Mouse (Mus musculus): ENCODE data around the gene Evl.

Gene Evl

GRCm38 (mm10) chr12:108653358-108654335 lies 99.1 kb downstream of the Evl start:
- DNase-seq: no peak

GRCm38 (mm10) chr12:108657350-108657749 lies 102.8 kb downstream of the Evl start:
- DNase-seq: peak; percentile 55 to 63

DNA sequence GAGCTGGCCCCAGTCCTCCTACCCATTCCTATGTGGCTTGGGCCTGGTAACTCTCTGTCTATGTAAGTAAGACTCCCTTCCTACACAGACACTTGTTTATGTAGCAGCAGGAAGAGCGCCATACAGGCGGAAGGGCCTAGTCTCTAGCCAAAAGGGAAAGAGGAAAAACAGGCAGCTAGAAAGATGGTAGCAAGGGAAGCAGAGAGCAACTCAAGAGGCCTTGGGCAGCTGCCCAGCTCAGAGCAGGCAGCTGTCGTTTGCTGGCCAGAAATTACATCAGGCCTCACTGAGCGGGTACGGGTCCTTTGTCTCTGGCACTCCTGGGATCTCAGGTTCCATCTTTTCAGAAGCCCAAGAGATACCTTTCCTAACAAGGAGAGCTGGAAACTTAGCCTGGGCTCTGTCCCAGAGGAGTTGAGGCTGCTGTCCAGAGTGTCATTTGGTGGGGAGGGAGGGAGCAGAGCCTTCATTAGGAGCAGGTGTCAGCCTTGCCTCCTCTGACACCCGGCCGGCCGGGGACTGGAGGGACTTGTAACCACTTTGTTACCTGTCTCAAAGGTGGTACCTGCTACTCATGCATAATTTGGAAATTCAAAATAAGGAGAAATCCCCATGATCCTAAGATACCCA lies 114.2 kb downstream of the Evl start:
- peak in 1 of 2 experiments; percentile 41 for DNase-seq

- no peak for DNase-seq
Observed at GRCm38 (mm10) chr12:108671541-108671940, 117.0 kb downstream of the Evl start.

DNA sequence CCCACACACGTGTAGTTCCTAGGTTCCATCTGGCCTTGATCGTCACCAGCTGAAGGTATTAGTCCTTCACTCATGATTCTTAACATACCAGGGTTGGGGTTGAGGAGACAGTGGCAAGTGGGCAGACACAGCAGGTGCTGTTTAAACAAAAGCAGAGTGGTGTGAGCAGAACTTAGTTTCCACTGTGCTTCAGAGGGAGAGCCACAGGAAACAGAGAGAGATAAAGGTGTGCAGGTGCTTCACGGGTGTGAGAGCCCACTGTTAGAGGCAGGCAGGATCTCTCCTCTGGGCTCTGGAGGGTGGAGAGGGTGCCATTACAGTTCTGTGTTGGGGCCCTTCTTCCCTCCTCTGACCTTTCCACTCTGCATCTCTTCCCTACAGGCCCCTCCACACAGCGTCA lies 118.4 kb downstream of the Evl start:
- no peak for DNase-seq

GRCm38 (mm10) chr12:108673546-108673945 lies 119.0 kb downstream of the Evl start:
- DNase-seq: no peak

DNA sequence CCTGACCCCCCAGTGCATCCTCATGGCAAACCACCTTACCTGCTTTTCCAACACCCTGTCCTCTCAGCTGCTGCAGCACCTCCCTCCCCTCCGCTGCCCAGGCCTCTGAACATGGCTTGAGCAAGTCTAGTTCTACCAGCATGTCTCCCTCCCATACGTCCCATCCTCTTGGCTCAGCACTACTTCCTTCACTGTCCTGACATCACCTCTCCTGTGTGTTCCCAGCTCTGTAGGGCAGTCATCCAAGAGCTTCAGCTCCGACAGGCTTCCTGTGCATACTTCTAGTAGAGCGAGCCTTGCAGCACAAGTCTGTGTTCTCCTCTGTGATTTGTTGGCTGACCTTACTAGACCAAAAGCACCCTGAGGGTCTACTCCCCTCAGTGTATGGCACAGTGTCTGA lies 120.0 kb downstream of the Evl start:
- peak in 1 of 2 experiments; percentile 66 for DNase-seq

DNA sequence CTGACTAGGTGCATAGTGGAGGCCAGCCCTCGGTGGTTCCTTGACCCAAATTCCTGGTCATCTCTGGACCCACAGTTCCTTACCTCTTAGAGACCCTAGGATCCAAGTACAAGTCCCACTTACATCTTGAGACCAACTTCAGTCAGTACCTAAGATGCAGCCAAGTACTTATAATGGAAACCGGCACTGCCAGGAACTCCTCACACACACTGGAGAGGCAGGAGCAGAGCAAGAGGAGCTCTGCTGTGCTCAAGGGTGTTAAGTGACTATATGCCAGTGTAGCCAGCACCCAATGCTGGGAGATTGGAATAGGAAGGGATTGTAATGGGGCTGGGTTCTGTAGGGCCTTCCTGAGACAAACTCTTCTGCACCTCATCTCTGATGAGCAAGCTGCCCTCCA lies 120.4 kb downstream of the Evl start:
- DNase-seq: peak in 1 of 2 experiments; percentile 40

DNA sequence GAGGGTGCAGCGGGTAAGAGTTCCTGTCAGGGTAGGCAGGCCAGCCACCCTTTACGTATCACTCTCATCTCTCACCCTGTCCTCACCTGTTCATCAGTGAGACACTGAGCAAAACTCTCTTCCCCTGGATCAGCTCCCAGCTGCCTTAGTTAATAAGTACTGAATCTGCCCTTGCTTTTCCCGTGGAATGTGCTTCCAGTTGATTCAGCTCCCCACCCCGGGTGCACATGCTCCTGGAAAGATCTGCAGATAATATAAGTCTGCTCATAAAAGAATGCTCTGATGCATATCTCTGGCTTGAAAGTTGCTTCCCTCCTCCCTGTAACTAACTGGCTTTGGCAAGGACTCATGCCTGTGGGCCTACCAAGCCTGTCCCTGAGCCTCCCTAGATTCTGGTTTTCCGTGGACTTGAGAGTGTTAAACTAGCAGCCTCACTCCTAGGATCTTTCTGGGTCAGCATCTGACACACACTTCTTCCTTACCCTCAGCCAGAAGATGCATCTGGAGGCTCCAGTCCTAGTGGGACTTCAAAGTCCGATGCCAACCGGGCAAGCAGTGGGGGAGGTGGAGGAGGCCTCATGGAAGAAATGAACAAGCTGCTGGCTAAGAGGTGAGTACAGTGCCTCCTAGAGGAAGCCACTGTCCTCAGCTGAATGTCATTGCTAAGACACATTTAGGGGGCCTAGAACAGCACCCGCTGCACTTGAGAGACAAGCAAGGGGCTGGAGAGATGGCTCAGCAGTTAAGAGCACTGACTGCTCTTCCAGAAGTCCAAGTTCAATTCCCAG lies 121.3 kb downstream of the Evl start:
- DNase-seq: peak in 1 of 2 experiments; percentile 27

DNA sequence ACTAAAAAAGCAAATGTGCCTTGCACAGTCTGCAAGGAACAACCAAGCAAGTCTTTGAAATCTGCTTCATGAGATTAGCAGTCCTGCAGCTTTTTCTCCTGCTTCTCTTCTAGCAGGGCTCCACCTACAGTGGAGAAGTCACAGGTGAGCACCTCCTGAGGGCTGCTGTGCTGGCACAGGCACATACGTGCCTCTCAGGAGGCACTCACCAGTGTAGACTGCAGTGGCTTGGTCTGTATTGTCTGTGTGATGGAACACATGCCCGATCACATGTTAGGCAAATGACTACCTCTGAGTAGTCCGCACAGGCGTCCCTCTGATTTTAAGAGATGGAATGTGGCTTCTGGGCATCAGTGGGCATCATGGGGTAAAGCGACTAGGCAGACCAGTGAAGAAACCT lies 122.6 kb downstream of the Evl start:
- no peak for DNase-seq

- no peak for DNase-seq
Observed at GRCm38 (mm10) chr12:108678366-108678765, 123.8 kb downstream of the Evl start.

GRCm38 (mm10) chr12:108680861-108681260 lies 126.3 kb downstream of the Evl start:
- DNase-seq: no peak

GRCm38 (mm10) chr12:108682240-108683023 lies 127.9 kb downstream of the Evl start:
- no peak for DNase-seq

DNA sequence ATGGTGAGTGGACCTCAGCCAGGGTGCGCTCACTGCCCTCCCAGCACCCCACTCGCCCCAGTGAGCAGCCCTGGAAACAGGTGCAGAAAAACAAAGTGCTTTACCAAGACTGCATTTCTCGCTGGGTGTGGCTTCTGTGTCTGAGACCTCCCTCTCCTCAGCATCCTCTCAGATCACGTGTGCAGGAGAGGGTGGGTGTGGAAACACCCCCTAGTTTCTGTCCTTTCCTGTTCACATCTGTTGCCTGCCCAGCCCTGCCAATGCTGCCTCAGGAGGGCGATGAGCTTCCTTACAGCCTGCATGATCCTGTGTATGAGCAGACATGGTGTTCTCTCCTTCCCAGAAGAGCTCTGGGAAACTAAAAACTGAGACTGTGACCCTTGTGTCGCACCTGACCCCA lies 131.9 kb downstream of the Evl start:
- no peak for DNase-seq

DNA sequence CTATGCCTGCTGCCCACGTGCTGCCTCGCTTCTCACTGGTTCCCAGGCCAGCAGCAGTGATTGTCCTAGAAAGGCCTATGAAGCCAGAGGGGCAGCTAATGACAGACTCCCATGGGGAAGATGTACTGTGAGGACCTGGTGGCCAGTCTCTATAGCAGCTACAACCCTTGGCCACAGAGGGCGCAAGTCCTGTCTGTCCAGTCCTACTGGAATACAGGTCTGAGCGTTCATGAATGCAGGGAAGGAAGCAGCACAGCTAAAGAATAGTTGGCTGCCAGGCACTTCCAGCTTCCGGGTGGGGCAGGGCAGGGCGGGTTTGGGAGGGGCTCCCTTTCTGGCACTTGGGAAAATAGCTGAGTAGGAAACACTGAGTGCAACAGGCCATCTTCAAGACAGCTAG lies 132.4 kb downstream of the Evl start:
- DNase-seq: peak; percentile 46 to 58

- peak; percentile 36 to 54 for DNase-seq
Observed at GRCm38 (mm10) chr12:108689167-108689566, 134.6 kb downstream of the Evl start.

DNA sequence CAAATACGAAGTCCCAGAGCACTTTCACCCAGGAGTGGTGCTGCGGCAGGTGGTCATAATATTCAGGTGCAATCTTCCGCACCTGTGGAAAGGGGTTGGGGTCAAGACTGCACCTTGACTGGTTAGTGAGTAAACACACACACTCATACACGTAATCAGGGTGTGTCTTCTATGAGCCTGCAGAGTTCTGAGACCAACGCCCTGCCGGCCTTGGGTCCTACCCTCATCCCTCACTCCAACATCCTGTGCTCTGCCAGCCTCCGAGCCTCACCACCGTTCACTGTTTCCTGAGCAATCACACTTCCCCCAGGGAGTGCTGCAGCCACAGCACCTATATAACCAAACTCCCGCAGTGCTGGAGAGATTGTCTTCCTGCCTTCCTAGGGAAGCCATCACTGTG lies 136.0 kb downstream of the Evl start:
- no peak for DNase-seq

DNA sequence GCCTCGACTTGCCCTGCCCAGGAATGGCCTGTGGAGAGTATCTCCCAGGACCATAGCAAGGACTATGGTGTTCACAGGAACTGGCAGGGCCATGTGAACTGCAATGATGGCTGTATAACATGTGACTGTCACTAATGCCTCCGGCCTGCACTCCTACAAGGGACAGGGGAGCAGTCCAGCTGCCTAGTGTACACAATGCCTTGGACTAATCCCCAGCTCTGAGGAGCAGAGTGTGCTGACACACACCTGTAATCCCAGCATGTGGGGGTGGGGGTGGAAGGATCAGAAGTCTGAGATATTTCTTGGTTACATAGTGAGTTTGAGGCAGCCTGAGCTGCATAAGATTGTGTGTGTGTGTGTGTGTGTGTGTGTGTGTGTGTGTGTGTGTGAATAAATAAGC lies 139.1 kb downstream of the Evl start:
- no peak for DNase-seq

DNA sequence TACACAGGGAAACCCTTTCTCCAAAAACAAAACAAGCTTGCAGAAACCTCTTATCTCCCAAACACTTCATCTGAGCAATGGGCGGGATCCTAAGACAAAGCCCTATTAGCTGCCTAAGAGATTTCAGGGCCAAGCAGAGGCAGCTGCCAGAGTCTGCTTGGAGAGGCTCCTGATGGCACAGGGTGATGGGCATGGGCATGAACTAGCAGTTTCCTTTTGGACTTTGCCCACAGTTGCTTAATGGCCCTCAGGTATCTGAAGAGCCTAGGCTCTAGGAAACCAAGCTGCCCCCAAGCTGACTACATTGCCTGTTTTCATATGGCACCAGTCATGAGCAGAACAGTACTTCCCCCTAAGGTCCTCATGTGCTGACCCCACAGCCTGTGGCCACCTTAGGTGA lies 139.7 kb downstream of the Evl start:
- DNase-seq: no peak

GRCm38 (mm10) chr12:108698697-108699471 lies 144.4 kb downstream of the Evl start:
- no peak for DNase-seq

DNA sequence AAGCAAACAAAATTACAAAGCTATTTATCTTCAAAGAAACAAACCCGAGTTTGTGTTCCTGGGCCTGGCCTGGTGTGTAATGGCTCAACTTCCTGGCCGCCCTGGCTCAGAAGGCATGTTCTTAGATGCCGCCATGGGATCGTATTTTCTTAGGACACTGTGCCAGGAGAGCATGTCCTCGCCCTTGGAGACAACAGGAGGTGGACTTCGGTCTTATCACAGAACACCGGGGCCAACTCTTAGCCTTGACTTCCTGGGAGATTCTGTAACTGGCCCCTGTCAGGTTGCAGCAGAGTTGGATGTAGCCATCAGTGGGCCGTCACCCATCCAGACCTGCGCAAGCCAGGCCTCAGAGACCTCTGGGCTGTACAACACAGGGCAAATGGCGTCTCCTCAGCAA lies 145.1 kb downstream of the Evl start:
- DNase-seq: no peak

GRCm38 (mm10) chr12:108700037-108700436 lies 145.5 kb downstream of the Evl start:
- DNase-seq: no peak
